Mouse (Mus musculus): ENCODE data around the gene Fuca1. TPM values are rescaled to one million over a fixed set of nuclear protein-coding genes. Genes with fewer than 3 reads are reported as not detected.
A peak's percentile ranks its signal among the peaks of the same experiment; 100 is the strongest.

The Fuca1 gene
- polyA plus RNA-seq, 1 experiment from 2014 or later: 69.0 TPM

DNA sequence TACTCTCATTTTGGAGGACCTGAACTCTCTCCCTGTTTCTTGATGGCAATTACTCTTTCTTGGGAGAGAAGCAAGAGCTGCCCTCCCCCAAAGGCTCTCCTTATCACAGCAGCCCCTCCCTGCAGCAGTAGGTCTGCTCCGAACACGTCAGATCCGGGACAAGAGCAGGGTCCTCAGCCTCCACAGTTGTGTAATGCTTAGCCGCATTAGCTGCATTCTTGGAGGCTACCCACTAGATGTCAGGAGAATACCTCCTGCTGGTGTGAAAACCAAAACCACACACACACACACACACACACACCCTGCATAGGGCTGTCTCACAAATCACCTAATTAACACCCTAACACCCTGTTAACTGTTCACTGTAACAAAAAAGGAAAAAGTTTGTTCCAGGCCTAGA is 27.7 kb upstream of the Fuca1 start:
- no peaks in the 10 kb centered on the region for H3K9me3 ChIP-seq
- peaks cover 8% of the 10 kb centered on the region; the same call in 1 of the 2 replicates for H3K4me1 ChIP-seq
- H3K36me3 ChIP-seq: no peaks in the 10 kb centered on the region
- H3K4me2 ChIP-seq (replicated peaks): no peak overlapping the region
- no peak overlapping the region for H3K27ac ChIP-seq
- 26% methylated on average over 4 of the region's 4 CpGs for WGBS
- H3K9ac ChIP-seq: no peak overlapping the region
- no peaks in the 10 kb centered on the region for H3K27me3 ChIP-seq
- no peak overlapping the region for H3K4me3 ChIP-seq
- no peak for ATAC-seq (ENCODE audit: low FRiP score, low read depth)

DNA sequence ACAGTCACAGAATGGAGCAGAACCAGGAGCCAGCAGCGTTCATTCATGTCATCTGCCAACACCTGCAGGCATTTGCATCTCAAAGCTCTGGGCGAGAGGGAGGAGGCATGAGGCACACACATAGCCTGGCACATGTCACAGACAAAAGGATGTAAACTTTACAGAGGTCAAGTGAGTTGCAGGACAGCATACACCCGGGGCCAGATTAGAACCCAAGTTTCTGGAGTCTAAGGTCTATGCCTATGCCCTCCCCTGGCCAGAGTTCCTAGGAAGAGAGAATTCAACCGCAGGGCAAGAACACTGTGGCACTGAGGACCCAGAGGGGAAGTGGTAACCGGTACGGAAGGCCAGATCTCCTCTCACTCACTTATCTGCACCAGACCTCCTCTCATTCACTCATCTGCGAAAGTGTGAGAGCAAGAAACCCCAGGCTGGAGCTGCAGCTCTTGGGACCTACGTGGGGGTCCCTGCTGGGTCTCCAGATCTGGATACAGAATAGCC is 25.4 kb upstream of the Fuca1 start, which contains the start of gene Cnr2:
Gene Cnr2 (plus strand): TSS at position 324 of the 501 bp plus-strand sequence.
- 51% methylated on average over 8 of the region's 8 CpGs for WGBS
- Histone ChIP-seq H3K4me2 (replicated peaks) (no peak within 1 kb of the TSS), H3K27ac (no peak within 1 kb of the TSS), H3K4me3 (no peak within 1 kb of the TSS), H3K9ac (no peak within 1 kb of the TSS; the same call in 1 of the 2 replicates), H3K27me3 (no peaks in the 10 kb centered on the region), H3K9me3 (no peaks in the 10 kb centered on the region), H3K4me1 (peaks cover 8% of the 10 kb centered on the region; the same call in 1 of the 2 replicates), H3K36me3 (no peaks in the 10 kb centered on the region)
- no peak for ATAC-seq (ENCODE audit: low FRiP score, low read depth)

DNA sequence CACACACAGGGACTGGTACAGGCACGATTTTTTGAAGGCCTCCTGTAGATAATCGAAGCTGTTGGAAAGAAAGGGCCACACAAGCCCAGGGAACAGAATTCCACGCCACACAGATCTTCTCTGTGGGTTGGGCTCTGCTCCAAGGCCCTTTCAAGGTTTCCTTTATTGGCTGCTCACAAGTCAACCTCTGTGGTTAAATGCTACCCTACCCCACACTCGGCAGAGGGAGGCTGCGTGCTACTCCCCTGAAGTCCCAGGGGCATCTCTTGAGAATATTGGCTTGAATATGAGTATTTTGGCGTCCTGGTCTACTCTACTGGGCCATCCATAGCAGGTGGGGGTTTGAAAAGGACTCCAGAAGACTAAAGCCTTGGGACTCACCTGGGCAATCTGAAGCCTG is 24.4 kb upstream of the Fuca1 start:
- H3K9ac ChIP-seq: no peak overlapping the region
- no peaks in the 10 kb centered on the region for H3K36me3 ChIP-seq
- no peak overlapping the region for H3K4me3 ChIP-seq
- H3K27ac ChIP-seq: no peak overlapping the region
- no peak overlapping the region for H3K4me2 ChIP-seq (replicated peaks)
- WGBS: 65% methylated on average over 6 of the region's 6 CpGs
- no peaks in the 10 kb centered on the region for H3K9me3 ChIP-seq
- H3K4me1 ChIP-seq: peaks cover 8% of the 10 kb centered on the region; the same call in 1 of the 2 replicates
- ATAC-seq (ENCODE audit: low FRiP score, low read depth): no peak
- no peaks in the 10 kb centered on the region for H3K27me3 ChIP-seq

DNA sequence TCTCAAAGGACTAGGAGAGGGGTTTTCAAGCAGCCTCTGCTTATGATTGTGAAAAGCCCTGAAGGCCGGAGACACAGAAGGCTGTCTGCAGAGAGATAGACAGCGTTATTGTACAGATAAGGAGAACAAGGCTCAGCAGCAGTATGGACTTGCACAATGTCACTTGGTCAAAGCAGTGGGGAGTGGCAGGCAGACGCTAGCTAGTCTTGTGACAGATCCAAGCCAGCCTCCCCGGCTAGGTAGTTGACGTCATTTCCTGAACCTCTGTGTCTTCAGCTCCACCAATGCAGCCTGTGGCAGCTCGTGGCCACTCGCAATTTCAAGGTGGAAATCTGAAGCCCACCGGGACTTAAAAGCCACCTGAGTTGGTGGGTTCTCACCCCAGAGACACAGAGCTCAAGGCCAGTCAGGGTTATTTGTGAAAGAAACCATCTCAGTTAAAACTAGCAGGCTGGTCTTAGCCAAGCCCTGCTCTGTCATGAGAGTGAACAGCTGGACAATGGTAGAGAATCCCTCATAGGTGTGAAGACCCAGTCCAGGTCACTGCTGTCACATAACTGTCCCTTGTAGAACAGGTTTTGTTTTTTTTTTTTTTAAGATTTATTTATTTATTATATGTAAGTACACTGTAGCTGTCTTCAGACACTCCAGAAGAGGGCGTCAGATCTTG is 22.0 kb upstream of the Fuca1 start:
- Histone ChIP-seq H3K36me3 (no peaks in the 10 kb centered on the region), H3K4me3 (no peak overlapping the region), H3K4me2 (replicated peaks) (no peak overlapping the region), H3K9ac (no peak overlapping the region), H3K27me3 (no peaks in the 10 kb centered on the region), H3K27ac (no peak overlapping the region), H3K4me1 (peaks cover 4% of the 10 kb centered on the region; the same call in 1 of the 2 replicates), H3K9me3 (no peaks in the 10 kb centered on the region)
- no peak for ATAC-seq (ENCODE audit: low FRiP score, low read depth)
- 66% methylated on average over 9 of the region's 9 CpGs for WGBS

DNA sequence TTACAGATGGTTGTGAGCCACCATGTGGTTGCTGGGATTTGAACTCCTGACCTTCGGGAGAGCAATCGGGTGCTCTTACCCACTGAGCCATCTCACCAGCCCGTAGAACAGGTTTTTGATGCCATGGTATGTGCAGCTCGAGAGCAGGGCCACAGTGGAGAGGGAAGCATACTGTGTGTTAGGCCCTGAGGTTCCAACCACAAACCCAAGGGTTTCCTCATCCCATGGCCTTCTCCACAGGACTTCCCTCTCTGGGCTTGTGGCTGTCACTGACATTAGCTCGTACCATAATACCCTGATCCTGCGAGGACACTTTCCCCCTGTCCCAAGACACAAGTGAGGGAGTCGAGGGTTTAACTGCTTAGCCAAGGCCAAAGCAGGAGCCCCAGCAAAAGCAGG is 21.5 kb upstream of the Fuca1 start:
- ATAC-seq (ENCODE audit: low FRiP score, low read depth): no peak
- WGBS: 80% methylated on average over 7 of the region's 7 CpGs
- Histone ChIP-seq H3K27me3 (no peaks in the 10 kb centered on the region), H3K4me3 (no peak overlapping the region), H3K27ac (no peak overlapping the region), H3K4me2 (replicated peaks) (no peak overlapping the region), H3K9me3 (no peaks in the 10 kb centered on the region), H3K36me3 (no peaks in the 10 kb centered on the region), H3K9ac (no peak overlapping the region), H3K4me1 (peaks cover 4% of the 10 kb centered on the region; the same call in 1 of the 2 replicates)

DNA sequence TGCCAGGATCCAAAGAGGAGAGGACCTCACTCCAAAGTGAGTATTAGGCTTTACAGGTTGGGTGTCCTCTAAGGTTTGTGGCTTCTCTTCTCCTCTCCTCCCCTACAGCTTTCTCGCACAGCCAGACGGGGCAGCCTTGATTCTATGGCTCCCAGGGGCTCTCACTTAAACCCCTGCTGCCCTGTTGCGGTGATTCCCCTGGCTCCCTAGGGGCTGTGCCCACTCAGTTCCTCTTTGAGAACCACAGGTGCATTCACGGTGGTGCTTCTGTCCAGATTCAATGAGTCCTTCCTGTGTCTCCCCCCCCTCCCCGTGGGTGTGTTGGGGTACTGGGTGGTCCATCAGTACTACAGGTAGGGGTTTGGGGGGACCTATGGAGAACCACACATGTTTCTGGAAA is 20.5 kb upstream of the Fuca1 start:
- peaks cover 4% of the 10 kb centered on the region; the same call in 1 of the 2 replicates for H3K4me1 ChIP-seq
- H3K27ac ChIP-seq: no peak overlapping the region
- H3K4me3 ChIP-seq: no peak overlapping the region
- WGBS: 69% methylated on average over 5 of the region's 5 CpGs
- no peaks in the 10 kb centered on the region for H3K36me3 ChIP-seq
- H3K9ac ChIP-seq: no peak overlapping the region
- no peaks in the 10 kb centered on the region for H3K9me3 ChIP-seq
- H3K27me3 ChIP-seq: no peaks in the 10 kb centered on the region
- no peak overlapping the region for H3K4me2 ChIP-seq (replicated peaks)
- no peak for ATAC-seq (ENCODE audit: low FRiP score, low read depth)

DNA sequence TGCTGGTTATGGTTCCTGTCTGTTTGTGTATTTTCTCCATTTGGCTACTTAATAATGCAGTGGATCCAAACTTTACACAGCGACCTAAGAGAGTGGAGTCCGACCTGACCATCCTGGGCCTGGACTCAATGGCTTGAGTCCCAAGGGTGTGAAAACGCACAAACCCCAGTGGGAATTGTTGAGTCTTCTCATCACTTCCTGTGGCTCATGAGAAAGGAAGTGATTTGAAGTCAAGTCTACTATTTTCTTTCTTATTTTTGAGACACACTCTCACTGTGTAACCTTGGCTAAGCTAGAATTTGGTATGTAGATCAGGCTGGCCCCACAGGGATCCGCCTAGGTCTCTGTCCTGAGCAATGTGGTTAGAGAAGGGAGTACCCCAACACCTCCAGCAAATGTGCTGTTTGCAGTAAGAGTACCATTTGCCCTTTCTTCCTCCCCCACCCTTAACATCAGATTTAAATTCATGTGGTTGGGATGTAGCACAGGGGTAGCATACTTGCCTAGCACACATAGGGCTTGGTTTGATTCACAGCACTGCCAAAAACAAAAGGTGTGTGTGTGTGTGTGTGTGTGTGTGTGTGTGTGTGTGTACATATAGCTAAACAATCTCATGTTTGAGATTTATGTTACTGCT is 17.8 kb upstream of the Fuca1 start:
- Histone ChIP-seq H3K4me1 (no peaks in the 10 kb centered on the region), H3K27me3 (no peaks in the 10 kb centered on the region), H3K4me3 (no peak overlapping the region), H3K4me2 (replicated peaks) (no peak overlapping the region), H3K9ac (no peak overlapping the region), H3K9me3 (no peaks in the 10 kb centered on the region), H3K36me3 (no peaks in the 10 kb centered on the region), H3K27ac (no peak overlapping the region)
- no peak for ATAC-seq (ENCODE audit: low FRiP score, low read depth)
- WGBS: 83% methylated on average over 4 of the region's 4 CpGs

DNA sequence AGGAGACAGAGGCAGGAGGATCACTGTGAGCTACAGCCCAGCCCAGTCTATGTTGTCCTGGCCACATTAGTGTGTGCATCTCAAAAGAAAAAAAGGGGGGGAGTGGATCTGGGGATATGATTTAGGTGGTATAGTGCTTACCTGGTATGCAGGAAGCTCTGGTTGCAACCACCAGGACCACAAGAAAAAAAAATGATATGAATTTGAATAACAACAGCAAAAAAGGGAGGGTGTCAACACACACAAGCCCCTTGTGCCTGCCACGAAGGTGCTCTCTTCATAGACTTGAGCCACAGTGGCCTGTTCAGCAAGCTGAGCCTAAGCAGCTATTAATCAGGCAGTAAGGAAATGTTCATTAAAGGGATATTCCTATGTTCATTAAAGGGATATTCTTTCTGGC is 15.7 kb upstream of the Fuca1 start:
- H3K4me3 ChIP-seq: no peak overlapping the region
- H3K9ac ChIP-seq: no peak overlapping the region
- no peak for ATAC-seq (ENCODE audit: low FRiP score, low read depth)
- no peaks in the 10 kb centered on the region for H3K36me3 ChIP-seq
- no peak overlapping the region for H3K27ac ChIP-seq
- H3K9me3 ChIP-seq: no peaks in the 10 kb centered on the region
- H3K4me1 ChIP-seq: no peaks in the 10 kb centered on the region
- no peak overlapping the region for H3K4me2 ChIP-seq (replicated peaks)
- no peaks in the 10 kb centered on the region for H3K27me3 ChIP-seq
- WGBS: 48% methylated on average over 1 of the region's 1 CpGs

DNA sequence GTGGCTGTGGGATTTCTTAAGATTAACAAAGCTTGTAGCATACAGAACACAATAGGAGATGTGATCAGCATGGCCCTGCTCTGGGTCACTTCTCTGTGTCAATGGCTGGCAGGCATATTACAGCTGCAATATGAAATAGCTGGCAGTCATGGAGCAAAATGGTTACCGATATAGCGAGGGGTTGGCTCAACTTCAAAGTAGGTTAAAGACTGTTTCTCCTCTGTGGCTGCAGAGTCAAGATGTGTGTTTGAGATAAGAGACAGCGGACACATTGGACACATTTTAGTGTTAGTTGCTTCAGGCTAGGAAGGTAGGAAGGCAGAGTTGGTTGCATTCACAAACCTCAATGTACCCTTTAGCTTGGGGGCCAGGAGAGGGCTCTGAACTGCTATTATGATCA is 13.9 kb upstream of the Fuca1 start:
- no peaks in the 10 kb centered on the region for H3K36me3 ChIP-seq
- H3K4me2 ChIP-seq (replicated peaks): no peak overlapping the region
- H3K4me1 ChIP-seq: no peaks in the 10 kb centered on the region
- no peak overlapping the region for H3K4me3 ChIP-seq
- no peak overlapping the region for H3K27ac ChIP-seq
- H3K27me3 ChIP-seq: no peaks in the 10 kb centered on the region
- 83% methylated on average over 3 of the region's 3 CpGs for WGBS
- no peak for ATAC-seq (ENCODE audit: low FRiP score, low read depth)
- no peaks in the 10 kb centered on the region for H3K9me3 ChIP-seq
- H3K9ac ChIP-seq: no peak overlapping the region

DNA sequence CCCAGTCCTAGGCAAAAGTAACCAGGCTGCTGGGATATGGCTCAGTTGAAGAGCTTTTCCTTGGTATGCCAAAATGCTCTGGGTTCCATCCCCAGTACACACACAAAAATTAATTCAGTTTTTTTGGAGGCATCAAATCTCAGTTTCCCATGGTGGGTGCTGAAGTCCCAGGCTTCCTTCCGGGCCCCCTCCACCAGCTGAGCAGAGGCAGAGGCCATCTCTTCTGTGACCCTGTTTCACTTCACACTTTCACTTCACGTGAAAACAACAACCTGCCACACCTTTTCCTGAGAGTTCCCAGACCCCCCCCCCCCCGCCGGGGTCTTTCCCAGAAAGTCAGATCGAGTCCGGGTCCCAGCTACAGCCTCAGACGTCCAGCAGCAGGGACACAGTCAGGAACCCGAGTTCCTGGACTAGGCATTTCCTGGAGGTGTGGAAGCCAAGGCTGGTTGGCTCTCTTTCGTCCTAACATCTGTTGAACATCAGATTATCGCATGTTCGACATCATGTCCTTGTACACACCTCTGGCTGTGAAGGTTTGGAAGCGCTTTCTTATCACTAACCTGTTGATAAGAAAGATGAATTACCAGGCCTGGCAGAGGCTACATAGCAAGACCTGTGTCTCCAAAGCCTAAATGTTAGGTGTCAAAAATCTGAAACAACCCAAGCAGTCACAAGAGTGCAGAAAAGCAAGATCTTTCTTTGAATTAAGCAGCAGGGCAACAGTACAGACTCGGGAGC is 11.0 kb upstream of the Fuca1 start:
- ATAC-seq (ENCODE audit: low FRiP score, low read depth): no peak
- H3K9me3 ChIP-seq: no peaks in the 10 kb centered on the region
- H3K27ac ChIP-seq: no peak overlapping the region
- no peak overlapping the region for H3K4me3 ChIP-seq
- WGBS: 51% methylated on average over 13 of the region's 13 CpGs
- peaks cover 10% of the 10 kb centered on the region for H3K4me1 ChIP-seq
- no peak overlapping the region for H3K9ac ChIP-seq
- H3K36me3 ChIP-seq: no peaks in the 10 kb centered on the region
- H3K4me2 ChIP-seq (replicated peaks): no peak overlapping the region
- no peaks in the 10 kb centered on the region for H3K27me3 ChIP-seq

DNA sequence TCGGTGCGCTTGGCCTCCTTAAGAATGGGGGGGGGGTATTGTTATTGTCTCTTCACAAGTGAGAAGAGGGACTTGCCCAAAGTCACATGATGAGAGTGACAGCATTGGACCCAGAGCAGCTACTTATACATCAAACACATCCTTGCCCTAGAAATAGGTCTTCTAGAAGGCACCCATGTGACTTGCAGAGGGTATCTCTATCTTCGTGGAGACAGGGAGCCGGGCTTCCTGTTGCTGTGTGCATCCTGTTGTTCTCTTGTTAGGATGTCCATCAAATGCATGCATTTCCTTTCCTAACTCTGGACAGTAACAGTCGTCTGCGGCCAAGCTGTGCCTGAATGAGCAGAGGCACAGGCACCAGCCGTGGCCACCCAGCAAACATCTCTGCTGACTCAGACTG is 9.0 kb upstream of the Fuca1 start:
- peaks cover 10% of the 10 kb centered on the region for H3K4me1 ChIP-seq
- ATAC-seq (ENCODE audit: low FRiP score, low read depth): no peak
- H3K27me3 ChIP-seq: no peaks in the 10 kb centered on the region
- 77% methylated on average over 7 of the region's 7 CpGs for WGBS
- H3K27ac ChIP-seq: 0 out of 2 replicates have a peak overlapping the region, but pooled peaks have one; percentile 44
- H3K9ac ChIP-seq: no peak overlapping the region
- H3K36me3 ChIP-seq: no peaks in the 10 kb centered on the region
- no peaks in the 10 kb centered on the region for H3K9me3 ChIP-seq
- no peak overlapping the region for H3K4me2 ChIP-seq (replicated peaks)
- H3K4me3 ChIP-seq: no peak overlapping the region

DNA sequence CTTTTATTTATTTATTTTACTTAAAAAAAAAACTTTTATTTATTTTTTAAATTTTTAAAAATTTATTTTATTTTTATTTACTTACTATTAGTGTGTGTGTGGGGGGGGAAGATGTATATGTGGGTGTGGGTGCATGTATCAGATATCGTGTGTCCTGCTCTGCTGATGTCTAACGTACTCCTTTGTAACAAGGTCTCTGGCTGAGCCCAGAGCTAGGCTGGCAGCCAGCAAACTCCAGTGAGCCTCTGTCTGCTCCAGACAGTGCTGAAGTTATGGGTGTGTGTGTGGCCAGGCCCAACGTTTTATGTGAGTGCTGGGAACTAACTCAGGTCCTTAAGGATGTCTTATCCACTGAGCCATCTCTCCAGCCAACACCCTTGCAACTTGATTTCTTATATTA is 8.4 kb upstream of the Fuca1 start:
- Histone ChIP-seq H3K9ac (no peak overlapping the region), H3K4me2 (replicated peaks) (no peak overlapping the region), H3K27me3 (no peaks in the 10 kb centered on the region), H3K27ac (peak overlapping the region; percentile 44; the same call in 1 of the 2 replicates), H3K36me3 (no peaks in the 10 kb centered on the region), H3K9me3 (no peaks in the 10 kb centered on the region), H3K4me1 (peaks cover 10% of the 10 kb centered on the region), H3K4me3 (no peak overlapping the region)
- ATAC-seq (ENCODE audit: low FRiP score, low read depth): no peak
- WGBS: 50% methylated on average over 3 of the region's 3 CpGs
